Mouse (Mus musculus): ENCODE data around the gene Camk1d. TPM values are rescaled to one million over a fixed set of nuclear protein-coding genes. Genes with fewer than 3 reads are reported as not detected.
A peak's percentile ranks its signal among the peaks of the same experiment; 100 is the strongest.

Gene Camk1d
- polyA plus RNA-seq, 2 experiments, result 4.9 to 7.7 TPM

DNA sequence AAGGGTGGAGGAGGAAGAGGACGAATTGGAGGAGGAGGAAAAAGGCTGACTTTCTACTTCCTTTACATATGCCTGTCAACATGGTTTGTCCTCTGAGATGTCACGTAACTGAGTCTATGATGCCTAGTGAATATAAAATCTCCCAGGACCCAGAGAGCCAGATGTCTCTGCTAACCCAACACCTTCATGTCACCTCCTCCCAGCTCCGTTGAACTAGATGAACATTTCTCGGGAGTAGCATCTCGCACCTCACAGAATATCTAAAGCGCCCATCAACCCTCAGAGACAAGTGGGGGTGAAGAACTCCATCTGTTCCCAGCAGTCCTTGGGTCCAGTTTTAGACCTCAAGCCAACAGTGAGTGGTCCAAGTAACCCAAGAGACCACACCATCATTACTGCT lies 204.3 kb downstream of the Camk1d start:
- no peak for TF ChIP-seq POLR2A (IDR thresholded peaks at IDR 0.05; ENCODE audit: borderline replicate concordance, extremely low read depth, insufficient read depth, insufficient read length)
- no peak overlapping the region for H3K27ac ChIP-seq (replicated peaks; ENCODE audit: low read depth, low read length)
- no peaks in the 10 kb centered on the region for H3K4me1 ChIP-seq (ENCODE audit: control insufficient read depth, insufficient read depth, low read length)
- no peaks in the 10 kb centered on the region for H3K27me3 ChIP-seq (ENCODE audit: control insufficient read depth, insufficient read depth, low read length)
- DNase-seq (ENCODE audit: low spot score) (no peak), ATAC-seq (ENCODE audit: low FRiP score, low read depth) (no peak)
- H3K9me3 ChIP-seq (ENCODE audit: control insufficient read depth, low read length), result no peaks in the 10 kb centered on the region
- WGBS, result 88% methylated on average over 6 of the region's 6 CpGs
- no peak overlapping the region for H3K4me3 ChIP-seq (replicated peaks; ENCODE audit: low read length)
- no peaks in the 10 kb centered on the region for H3K36me3 ChIP-seq (ENCODE audit: control insufficient read depth, insufficient read depth, low read length)
- H3K4me2 ChIP-seq (replicated peaks; ENCODE audit: low read depth, low read length, severe bottlenecking), result no peak overlapping the region
- H3K9ac ChIP-seq (ENCODE audit: low read depth, low read length, severe bottlenecking), result no peak overlapping the region

DNA sequence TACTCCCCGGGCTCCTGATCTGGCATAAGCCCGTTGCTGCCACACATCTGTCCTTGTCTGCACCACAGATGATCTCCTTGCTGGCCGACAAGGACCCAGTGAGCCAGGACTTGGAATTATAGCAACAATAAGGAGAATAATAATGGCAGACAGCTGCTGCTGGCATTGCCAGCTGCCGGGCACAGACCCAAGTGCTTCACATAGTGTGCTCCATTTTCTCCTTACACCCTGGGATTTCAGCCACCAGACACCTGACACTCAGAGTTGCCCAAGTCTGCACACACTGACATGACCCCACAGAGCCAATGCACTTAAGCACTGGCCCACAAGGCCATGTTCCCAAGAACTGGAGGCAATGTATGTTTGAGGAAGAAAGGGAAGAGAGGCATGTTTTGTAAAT lies 214.7 kb downstream of the Camk1d start:
- Histone ChIP-seq H3K36me3 (ENCODE audit: control insufficient read depth, insufficient read depth, low read length) (no peaks in the 10 kb centered on the region), H3K4me2 (replicated peaks; ENCODE audit: low read depth, low read length, severe bottlenecking) (no peak overlapping the region), H3K27me3 (ENCODE audit: control insufficient read depth, insufficient read depth, low read length) (no peaks in the 10 kb centered on the region), H3K9ac (ENCODE audit: low read depth, low read length, severe bottlenecking) (no peak overlapping the region), H3K4me1 (ENCODE audit: control insufficient read depth, insufficient read depth, low read length) (no peaks in the 10 kb centered on the region), H3K9me3 (ENCODE audit: control insufficient read depth, low read length) (no peaks in the 10 kb centered on the region), H3K27ac (replicated peaks; ENCODE audit: low read depth, low read length) (no peak overlapping the region), H3K4me3 (replicated peaks; ENCODE audit: low read length) (no peak overlapping the region)
- no peak for ATAC-seq (ENCODE audit: low FRiP score, low read depth)
- peak; percentile 26 for DNase-seq (ENCODE audit: low spot score)
- 61% methylated on average over 4 of the region's 4 CpGs for WGBS
- TF ChIP-seq POLR2A (IDR thresholded peaks at IDR 0.05; ENCODE audit: borderline replicate concordance, extremely low read depth, insufficient read depth, insufficient read length), result no peak

DNA sequence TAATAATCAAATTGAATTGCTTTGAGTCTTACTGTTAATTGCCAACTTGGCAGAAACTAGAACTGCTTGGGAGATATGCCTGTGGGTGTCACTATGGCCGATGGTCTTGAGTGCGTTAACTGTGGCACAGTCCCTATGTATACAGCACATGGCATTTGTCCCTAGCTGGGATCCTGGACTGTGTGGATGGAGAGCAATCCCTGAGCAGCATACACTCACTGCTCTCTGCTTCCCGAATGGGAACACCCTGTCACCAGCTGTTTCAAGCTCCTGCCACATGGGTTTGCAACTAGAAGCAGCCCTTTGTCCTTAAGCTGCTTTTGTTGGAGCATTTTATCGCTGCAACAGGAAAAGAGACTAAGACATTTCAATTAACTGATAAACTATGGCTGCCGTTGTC lies 224.4 kb downstream of the Camk1d start:
- H3K9ac ChIP-seq (ENCODE audit: low read depth, low read length, severe bottlenecking), result no peak overlapping the region
- no peak for ATAC-seq (ENCODE audit: low FRiP score, low read depth)
- 75% methylated on average over 5 of the region's 5 CpGs for WGBS

GRCm38 (mm10) chr2:5487344-5487743 lies 227.0 kb downstream of the Camk1d start:
- Histone ChIP-seq H3K4me3 (replicated peaks; ENCODE audit: low read length) (no peak overlapping the region), H3K4me2 (replicated peaks; ENCODE audit: low read depth, low read length, severe bottlenecking) (no peak overlapping the region), H3K9me3 (ENCODE audit: control insufficient read depth, low read length) (no peaks in the 10 kb centered on the region), H3K27ac (replicated peaks; ENCODE audit: low read depth, low read length) (no peak overlapping the region), H3K9ac (ENCODE audit: low read depth, low read length, severe bottlenecking) (no peak overlapping the region), H3K27me3 (ENCODE audit: control insufficient read depth, insufficient read depth, low read length) (no peaks in the 10 kb centered on the region), H3K4me1 (ENCODE audit: control insufficient read depth, insufficient read depth, low read length) (no peaks in the 10 kb centered on the region), H3K36me3 (ENCODE audit: control insufficient read depth, insufficient read depth, low read length) (no peaks in the 10 kb centered on the region)
- DNase-seq (ENCODE audit: low spot score), result no peak
- WGBS, result 85% methylated on average over 3 of the region's 3 CpGs
- no peak for TF ChIP-seq POLR2A (IDR thresholded peaks at IDR 0.05; ENCODE audit: borderline replicate concordance, extremely low read depth, insufficient read depth, insufficient read length)
- ATAC-seq (ENCODE audit: low FRiP score, low read depth), result no peak

More for the DNA sequence above, 224.4 kb downstream of the Camk1d start:
- Histone ChIP-seq H3K4me1 (ENCODE audit: control insufficient read depth, insufficient read depth, low read length) (no peaks in the 10 kb centered on the region), H3K4me3 (replicated peaks; ENCODE audit: low read length) (no peak overlapping the region), H3K36me3 (ENCODE audit: control insufficient read depth, insufficient read depth, low read length) (no peaks in the 10 kb centered on the region), H3K27me3 (ENCODE audit: control insufficient read depth, insufficient read depth, low read length) (no peaks in the 10 kb centered on the region), H3K9me3 (ENCODE audit: control insufficient read depth, low read length) (no peaks in the 10 kb centered on the region), H3K4me2 (replicated peaks; ENCODE audit: low read depth, low read length, severe bottlenecking) (no peak overlapping the region), H3K27ac (replicated peaks; ENCODE audit: low read depth, low read length) (no peak overlapping the region)
- DNase-seq (ENCODE audit: low spot score), result no peak
- no peak for TF ChIP-seq POLR2A (IDR thresholded peaks at IDR 0.05; ENCODE audit: borderline replicate concordance, extremely low read depth, insufficient read depth, insufficient read length)

GRCm38 (mm10) chr2:5486663-5487062 lies 227.7 kb downstream of the Camk1d start:
- no peak for TF ChIP-seq POLR2A (IDR thresholded peaks at IDR 0.05; ENCODE audit: borderline replicate concordance, extremely low read depth, insufficient read depth, insufficient read length)

GRCm38 (mm10) chr2:5485786-5486185 lies 228.5 kb downstream of the Camk1d start:
- H3K27ac ChIP-seq (replicated peaks; ENCODE audit: low read depth, low read length), result no peak overlapping the region
- H3K4me3 ChIP-seq (replicated peaks; ENCODE audit: low read length), result no peak overlapping the region
- H3K4me1 ChIP-seq (ENCODE audit: control insufficient read depth, insufficient read depth, low read length), result no peaks in the 10 kb centered on the region
- no peaks in the 10 kb centered on the region for H3K36me3 ChIP-seq (ENCODE audit: control insufficient read depth, insufficient read depth, low read length)
- WGBS, result 94% methylated on average over 6 of the region's 6 CpGs
- TF ChIP-seq POLR2A (IDR thresholded peaks at IDR 0.05; ENCODE audit: borderline replicate concordance, extremely low read depth, insufficient read depth, insufficient read length), result no peak
- no peak for ATAC-seq (ENCODE audit: low FRiP score, low read depth)
- no peaks in the 10 kb centered on the region for H3K27me3 ChIP-seq (ENCODE audit: control insufficient read depth, insufficient read depth, low read length)
- no peak overlapping the region for H3K9ac ChIP-seq (ENCODE audit: low read depth, low read length, severe bottlenecking)
- DNase-seq (ENCODE audit: low spot score), result no peak
- H3K9me3 ChIP-seq (ENCODE audit: control insufficient read depth, low read length), result no peaks in the 10 kb centered on the region
- no peak overlapping the region for H3K4me2 ChIP-seq (replicated peaks; ENCODE audit: low read depth, low read length, severe bottlenecking)

More at GRCm38 (mm10) chr2:5486663-5487062, 227.7 kb downstream of the Camk1d start:
- no peaks in the 10 kb centered on the region for H3K27me3 ChIP-seq (ENCODE audit: control insufficient read depth, insufficient read depth, low read length)
- no peaks in the 10 kb centered on the region for H3K36me3 ChIP-seq (ENCODE audit: control insufficient read depth, insufficient read depth, low read length)
- H3K9ac ChIP-seq (ENCODE audit: low read depth, low read length, severe bottlenecking), result no peak overlapping the region
- ATAC-seq (ENCODE audit: low FRiP score, low read depth) (no peak), DNase-seq (ENCODE audit: low spot score) (no peak)
- no peaks in the 10 kb centered on the region for H3K4me1 ChIP-seq (ENCODE audit: control insufficient read depth, insufficient read depth, low read length)
- no peak overlapping the region for H3K4me2 ChIP-seq (replicated peaks; ENCODE audit: low read depth, low read length, severe bottlenecking)
- WGBS, result 86% methylated on average over 7 of the region's 7 CpGs
- H3K27ac ChIP-seq (replicated peaks; ENCODE audit: low read depth, low read length), result no peak overlapping the region
- H3K9me3 ChIP-seq (ENCODE audit: control insufficient read depth, low read length), result no peaks in the 10 kb centered on the region
- no peak overlapping the region for H3K4me3 ChIP-seq (replicated peaks; ENCODE audit: low read length)

All from limb, embryonic 14.5 days (tissue).